Mouse (Mus musculus): ENCODE data around the gene Tmem222. TPM values are rescaled to one million over a fixed set of nuclear protein-coding genes. Genes with fewer than 3 reads are reported as not detected.

Gene Tmem222
- polyA plus RNA-seq, 1 experiment from 2014 or later: 57.1 TPM

Other genes with a start within 250 kb of the Tmem222 start
- 64.6 and 72.7 TPM in 2 replicates for gene Wasf2, start 147.3 kb downstream of the Tmem222 start, polyA plus RNA-seq (2015; fragmentation: Nextera tagmentation; extraction: Ambion mirVana)
- 0.56 and 0.57 TPM in 2 replicates for gene Cd164l2, start 65.7 kb downstream of the Tmem222 start, polyA plus RNA-seq (2015; fragmentation: Nextera tagmentation; extraction: Ambion mirVana)
- gene Gpr3, start 65.3 kb downstream of the Tmem222 start, polyA plus RNA-seq (2015; fragmentation: Nextera tagmentation; extraction: Ambion mirVana): 0.14 and 0.28 TPM in 2 replicates
- 2.3 and 2.6 TPM in 2 replicates for gene Map3k6, start 37.0 kb downstream of the Tmem222 start, polyA plus RNA-seq (2015; fragmentation: Nextera tagmentation; extraction: Ambion mirVana)
- 0.32 and 0.78 TPM in 2 replicates for gene Sytl1, start 14.7 kb downstream of the Tmem222 start, polyA plus RNA-seq (2015; fragmentation: Nextera tagmentation; extraction: Ambion mirVana)
- gene Wdtc1, start 75.7 kb upstream of the Tmem222 start, polyA plus RNA-seq (2015; fragmentation: Nextera tagmentation; extraction: Ambion mirVana): 11.3 and 11.9 TPM in 2 replicates
- gene Slc9a1, start 91.9 kb upstream of the Tmem222 start, polyA plus RNA-seq (2015; fragmentation: Nextera tagmentation; extraction: Ambion mirVana): 6.1 and 6.3 TPM in 2 replicates
- gene Tent5b, start 202.3 kb upstream of the Tmem222 start, polyA plus RNA-seq (2015; fragmentation: Nextera tagmentation; extraction: Ambion mirVana): 0.36 and 0.69 TPM in 2 replicates
- 0.76 and 0.78 TPM in 2 replicates for gene Trnp1, start 220.8 kb upstream of the Tmem222 start, polyA plus RNA-seq (2015; fragmentation: Nextera tagmentation; extraction: Ambion mirVana)
- gene Kdf1, start 241.2 kb upstream of the Tmem222 start, polyA plus RNA-seq (2015; fragmentation: Nextera tagmentation; extraction: Ambion mirVana): 0.92 and 2.1 TPM in 2 replicates

Data from heart, embryonic 13.5 days (tissue).